Mouse (Mus musculus) G1E (cell line): ENCODE measurements around the gene Marc2. TPM values are rescaled to one million over a fixed set of nuclear protein-coding genes. Genes with fewer than 3 reads are reported as not detected.

Source experiments
- ATAC-seq: 2 replicates; pipeline ENCODE4 v1.8.0; 2016; ENCODE audit warnings: mild to moderate bottlenecking; ENCODE audit not compliant: insufficient number of reproducible peaks, poor library complexity, low FRiP score, severe bottlenecking; ENCODE audit errors: extremely low read depth
- DNase-seq: peaks from one replicate; pipeline ENCODE4 v3.0.0; 2012; ENCODE audit warnings: low spot score
- H3K27me3 ChIP-seq: 2 replicates; pipeline ENCODE4 v1.6.1; 2012; ENCODE audit warnings: mild to moderate bottlenecking, low read length, inconsistent platforms; ENCODE audit not compliant: insufficient read depth
- H3K36me3 ChIP-seq: replicated peaks from 2 replicates; pipeline ENCODE3; 2012; ENCODE audit warnings: mild to moderate bottlenecking, inconsistent platforms
- H3K4me1 ChIP-seq: 2 replicates; pipeline ENCODE4 v1.6.1; 2012; ENCODE audit warnings: low read depth, low read length, inconsistent platforms, mixed read lengths; ENCODE audit not compliant: insufficient read depth
- H3K4me3 ChIP-seq: 2 replicates; pipeline ENCODE4 v1.5.1; 2012; ENCODE audit warnings: low read depth, mild to moderate bottlenecking, inconsistent platforms, low read length, moderate library complexity, mixed read lengths
- H3K9me3 ChIP-seq: replicated peaks from 2 replicates; pipeline ENCODE4 v1.6.1; 2012; ENCODE audit warnings: inconsistent platforms
- CTCF ChIP-seq: IDR thresholded peaks from 2 replicates; pipeline ENCODE4 v1.5.1; 2012; ENCODE audit warnings: low read depth, low read length, inconsistent platforms, mixed read lengths
- GATA1 ChIP-seq: IDR thresholded peaks from 2 replicates; pipeline ENCODE4 v1.6.1; 2012; ENCODE audit warnings: borderline replicate concordance, low read length, inconsistent platforms, mixed read lengths
- GATA2 ChIP-seq: IDR thresholded peaks from 2 replicates; pipeline ENCODE4 v1.6.1; 2012; ENCODE audit warnings: low read depth, low read length, inconsistent platforms, borderline replicate concordance
- POLR2AphosphoS5 ChIP-seq: IDR thresholded peaks from 2 replicates; pipeline ENCODE4 v1.6.1; 2012; ENCODE audit warnings: low read depth, low read length, inconsistent platforms; ENCODE audit not compliant: insufficient replicate concordance
- TAL1 ChIP-seq: conservative IDR thresholded peaks from 2 replicates; pipeline ENCODE4 v1.6.1; 2012; ENCODE audit warnings: low read depth, low read length, inconsistent platforms, mixed read lengths
- polyA plus RNA-seq: library from polyadenylated mRNA; stranded (reverse); fragments of >175 nt; gene quantifications from 2 replicates; pipeline ENCODE4 v1.2.3, GENCODE M21; 2012
- total RNA-seq, 2 experiments: library from RNA; stranded (forward) in 1 of 2; stranded (reverse) in 1 of 2; fragments of 200-1000 nt in 1 of 2; fragments of >200 nt in 1 of 2; fragmentation: Nextera tagmentation in 1 of 2; gene quantifications; 2 replicates each; pipeline ENCODE4 v1.2.3; 2014 to 2017

Gene Marc2
- total and polyA plus RNA-seq, 3 experiments, result 39.8 to 62.0 (median 53.5) TPM

DNA sequence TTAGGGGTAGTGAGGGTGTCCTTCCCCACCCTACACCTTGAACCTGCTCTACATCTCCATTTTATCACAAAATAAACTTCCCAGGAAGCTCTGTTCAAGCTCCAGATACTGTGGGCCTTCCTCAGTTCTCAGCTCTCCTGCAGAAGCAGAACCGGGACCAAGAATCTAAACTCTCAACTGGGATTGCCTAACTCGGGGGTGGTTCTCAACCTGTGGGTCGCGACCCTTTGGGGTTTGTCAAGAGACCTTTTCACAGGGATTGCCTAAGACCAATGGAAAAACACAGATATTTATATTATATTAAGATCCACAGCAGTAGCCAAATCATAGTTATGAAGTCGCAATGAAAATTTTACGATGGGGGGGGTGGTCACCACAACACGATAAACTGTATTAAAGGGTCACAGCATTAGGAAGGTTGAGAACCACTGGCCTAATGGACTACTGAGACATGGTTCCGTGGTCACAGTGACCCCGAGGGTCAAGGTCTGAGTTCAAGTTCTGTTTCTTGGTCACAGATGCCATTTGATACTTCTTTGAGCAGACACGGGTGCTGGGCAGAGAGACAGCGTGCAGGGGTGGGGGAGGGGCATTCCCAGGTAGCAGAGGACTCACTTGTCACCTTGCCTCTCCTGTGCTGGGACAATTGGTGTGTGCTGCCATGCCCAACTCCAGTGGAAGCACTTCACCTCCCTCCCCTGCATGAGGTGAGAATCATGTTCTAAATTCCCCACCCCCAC, 24.6 kb upstream of the Marc2 start:
- Histone ChIP-seq H3K36me3 (no peaks in the 10 kb centered on the region), H3K4me1 (no peaks in the 10 kb centered on the region), H3K27me3 (peaks cover 10% of the 10 kb centered on the region), H3K9me3 (no peaks in the 10 kb centered on the region), H3K4me3 (no peak overlapping the region)
- DNase-seq (no peak), ATAC-seq (no peak)
- TF ChIP-seq POLR2AphosphoS5 (no peak), CTCF (no peak), GATA2 (no peak), GATA1 (no peak), TAL1 (no peak)

DNA sequence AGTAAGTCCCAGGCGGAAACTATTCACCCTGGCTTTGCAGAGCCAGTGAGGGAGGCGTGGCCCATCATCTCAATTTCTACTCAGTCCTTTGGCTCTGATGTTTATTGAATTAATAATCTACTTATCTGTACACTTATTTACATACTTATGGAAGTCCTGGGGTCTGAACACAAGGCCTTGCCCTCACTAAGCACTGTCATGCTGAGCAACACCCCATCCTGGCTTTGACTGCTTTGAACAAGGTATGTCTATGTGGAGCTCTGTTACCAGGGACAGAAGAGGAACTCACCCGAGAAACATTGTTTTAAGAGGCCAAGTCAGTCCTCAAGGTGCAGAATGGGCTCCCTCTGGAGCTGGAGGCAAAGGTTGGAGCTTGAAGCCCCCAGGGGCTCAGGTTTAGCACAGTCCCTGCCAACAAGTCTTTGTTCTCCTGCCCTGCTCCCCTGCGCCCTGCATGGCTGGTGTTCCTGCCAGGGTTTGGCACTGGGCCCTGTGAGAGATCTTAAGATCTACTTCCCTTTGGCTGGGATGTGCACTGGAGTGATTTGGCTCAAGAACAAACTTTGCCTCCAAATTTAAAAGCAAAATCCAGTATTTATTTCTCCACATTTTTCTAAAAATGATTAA, 23.8 kb upstream of the Marc2 start:
- DNase-seq (no peak), ATAC-seq (no peak)

DNA sequence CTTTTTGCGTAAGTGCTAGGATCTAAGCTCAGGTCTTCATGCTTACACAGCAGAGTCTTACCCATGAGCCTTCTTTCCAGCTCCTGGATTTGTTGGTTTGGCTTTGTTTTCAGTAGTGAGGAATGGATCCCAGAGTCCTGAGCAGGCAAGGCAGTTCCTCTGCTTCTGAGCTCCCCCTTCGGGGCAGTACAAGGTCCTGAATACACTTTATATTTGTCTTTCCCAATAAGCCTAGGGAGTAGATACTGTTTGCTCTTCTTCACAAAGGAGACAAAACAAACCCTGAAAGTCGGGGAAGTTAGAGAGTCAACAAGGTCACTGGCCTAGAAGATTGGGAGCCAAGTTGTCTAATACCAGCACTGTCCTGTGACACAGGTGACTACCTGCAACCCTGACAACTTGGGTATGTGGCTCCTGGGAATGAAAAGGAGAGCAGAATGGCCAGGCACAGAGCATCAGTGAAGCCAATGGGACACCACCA, 21.4 kb upstream of the Marc2 start:
- DNase-seq (no peak), ATAC-seq (no peak)
- H3K36me3 ChIP-seq, result no peaks in the 10 kb centered on the region
- H3K4me1 ChIP-seq, result no peaks in the 10 kb centered on the region
- no peak overlapping the region for H3K4me3 ChIP-seq
- no peaks in the 10 kb centered on the region for H3K9me3 ChIP-seq
- H3K27me3 ChIP-seq, result peaks cover 10% of the 10 kb centered on the region
- no peak for TF ChIP-seq GATA1
- no peak for TF ChIP-seq GATA2
- TF ChIP-seq CTCF, result no peak
- TF ChIP-seq TAL1, result no peak
- no peak for TF ChIP-seq POLR2AphosphoS5

More for the DNA sequence above, 23.8 kb upstream of the Marc2 start:
- Histone ChIP-seq H3K4me1 (no peaks in the 10 kb centered on the region), H3K36me3 (no peaks in the 10 kb centered on the region), H3K27me3 (peaks cover 10% of the 10 kb centered on the region), H3K9me3 (no peaks in the 10 kb centered on the region), H3K4me3 (no peak overlapping the region)
- no peak for TF ChIP-seq CTCF
- no peak for TF ChIP-seq POLR2AphosphoS5
- TF ChIP-seq GATA1, result no peak
- no peak for TF ChIP-seq TAL1
- no peak for TF ChIP-seq GATA2

DNA sequence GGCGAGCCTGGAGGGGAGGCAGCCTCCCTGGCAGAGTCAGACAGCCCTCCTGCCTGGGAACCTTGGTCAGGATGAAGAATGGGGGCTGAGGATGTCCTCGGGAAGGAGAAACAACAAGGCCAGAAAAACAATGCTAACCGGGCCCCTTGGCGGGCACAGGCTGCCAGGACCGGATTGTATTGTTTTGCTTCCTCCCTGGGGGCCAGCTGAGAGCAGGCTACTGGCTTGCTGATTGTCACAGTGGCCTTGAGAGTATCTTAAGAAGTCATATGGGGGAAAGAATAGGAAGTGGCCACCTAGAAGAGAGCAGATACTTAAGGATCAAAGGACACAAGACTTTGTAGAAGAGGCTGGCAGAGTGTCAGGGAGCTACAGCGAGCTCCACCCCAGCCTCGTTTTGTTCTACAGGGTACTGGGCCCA, 18.1 kb upstream of the Marc2 start:
- Histone ChIP-seq H3K36me3 (no peaks in the 10 kb centered on the region), H3K9me3 (no peaks in the 10 kb centered on the region), H3K4me1 (no peaks in the 10 kb centered on the region), H3K27me3 (peaks cover 6% of the 10 kb centered on the region), H3K4me3 (no peak overlapping the region)
- no peak for TF ChIP-seq TAL1
- no peak for TF ChIP-seq POLR2AphosphoS5
- no peak for TF ChIP-seq CTCF
- no peak for TF ChIP-seq GATA1
- TF ChIP-seq GATA2, result no peak
- no peak for ATAC-seq
- no peak for DNase-seq

DNA sequence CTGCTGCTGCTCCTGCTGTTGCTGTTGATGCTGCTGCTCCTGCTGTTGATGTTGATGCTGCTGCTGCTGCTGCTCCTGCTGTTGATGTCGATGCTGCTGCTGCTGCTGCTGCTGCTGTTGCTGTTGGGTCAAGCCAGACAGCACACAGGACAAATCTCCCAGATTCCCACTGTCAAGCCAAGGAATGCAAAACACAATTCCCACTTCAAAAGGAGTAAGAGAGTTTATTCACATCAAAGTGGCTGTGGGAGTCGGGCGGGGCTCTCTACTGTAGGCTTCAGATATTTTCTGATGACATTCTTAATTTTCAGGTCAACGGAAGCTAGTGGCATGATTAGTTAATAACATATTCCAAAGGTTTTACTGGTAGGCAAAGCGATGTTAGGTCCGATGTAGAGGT, 16.4 kb upstream of the Marc2 start:
- no peaks in the 10 kb centered on the region for H3K4me1 ChIP-seq
- peaks cover 4% of the 10 kb centered on the region; the same call in 1 of the 2 replicates for H3K27me3 ChIP-seq
- no peaks in the 10 kb centered on the region for H3K36me3 ChIP-seq
- H3K9me3 ChIP-seq, result no peaks in the 10 kb centered on the region
- ATAC-seq (no peak), DNase-seq (no peak)
- TF ChIP-seq POLR2AphosphoS5 (no peak), TAL1 (no peak), GATA1 (no peak), GATA2 (no peak), CTCF (no peak)
- no peak overlapping the region for H3K4me3 ChIP-seq

DNA sequence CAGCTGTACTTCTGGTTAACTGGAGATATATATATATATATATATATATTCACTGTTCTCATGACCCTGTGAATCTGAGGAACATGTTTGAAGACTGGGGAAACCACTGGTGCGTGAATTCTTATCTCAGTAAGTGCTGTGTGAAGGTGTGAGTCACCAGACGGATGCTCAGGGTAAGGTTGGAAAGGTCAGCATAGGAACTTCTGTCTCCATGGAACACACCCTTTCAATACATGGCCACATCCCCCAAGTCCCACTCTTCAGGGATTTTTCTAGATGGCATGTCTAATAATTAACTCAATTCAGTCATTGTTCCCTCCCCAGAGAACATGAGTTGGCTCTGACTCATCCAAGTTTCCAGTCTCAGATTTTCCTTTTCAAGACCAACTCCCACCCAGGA, 15.3 kb upstream of the Marc2 start:
- Histone ChIP-seq H3K4me3 (no peak overlapping the region), H3K27me3 (peaks cover 3% of the 10 kb centered on the region; the same call in 1 of the 2 replicates), H3K36me3 (no peaks in the 10 kb centered on the region), H3K9me3 (no peaks in the 10 kb centered on the region), H3K4me1 (no peaks in the 10 kb centered on the region)
- no peak for ATAC-seq
- TF ChIP-seq TAL1 (no peak), POLR2AphosphoS5 (no peak), GATA2 (no peak)
- no peak for DNase-seq
